Comparison of ENCODE assay signal across 8 mouse cellular contexts in the genomic region with DNA sequence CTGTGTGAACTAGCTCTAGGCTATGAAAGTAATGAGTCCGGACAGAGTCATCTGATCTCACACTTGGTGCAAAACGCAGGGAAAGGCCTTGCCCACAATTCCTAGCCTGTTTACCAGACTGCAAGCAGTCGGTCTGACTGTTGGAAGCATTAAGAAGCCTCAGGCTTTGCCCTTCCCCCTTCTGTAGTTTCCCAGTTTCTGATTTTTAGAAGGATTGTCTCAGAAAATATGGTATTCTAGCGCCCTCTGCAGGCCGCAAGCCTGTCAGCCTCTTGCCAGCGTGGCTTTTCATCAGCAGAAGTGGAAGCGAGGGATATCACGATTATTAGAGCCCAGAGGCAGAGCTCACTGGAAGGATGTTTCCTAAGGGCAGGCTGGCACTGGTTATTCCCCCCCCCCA.
A peak's percentile ranks its signal among the peaks of the same experiment; 100 is the strongest.
DNase-seq lines count a peak whose midpoint lies in the region; ATAC-seq and TF ChIP-seq lines count a peak whose summit lies in the region.

No protein-coding gene starts in this region.

- peak; percentile 77 for ATAC-seq in forebrain, postnatal 0 days
- ATAC-seq in lung, postnatal 0 days: peak; percentile 72

- no peak for TF ChIP-seq POLR2A in cerebellum, adult 2 months (IDR thresholded peaks at IDR 0.05; ENCODE audit: borderline replicate concordance, insufficient read depth, low read length)

- no peak overlapping the region for H3K4me2 ChIP-seq in forebrain, postnatal 0 days (ENCODE audit: low read depth)
- no peak overlapping the region for H3K4me2 ChIP-seq in lung, postnatal 0 days (replicated peaks; ENCODE audit: low read depth, low read length)

- DNase-seq in MN1 (ENCODE audit: low spot score): peak; percentile 61
- DNase-seq in cerebellum, adult 2 months: peak; percentile 77 to 81
- peak; percentile 92 for DNase-seq in forebrain, postnatal 0 days
- peak; percentile 90 for DNase-seq in heart, postnatal 4 days
- peak; percentile 85 to 87 for DNase-seq in layer of hippocampus, adult 2 months (ENCODE audit: low spot score in 2 of 2)
- peak; percentile 95 for DNase-seq in lung, postnatal 0 days (ENCODE audit: low spot score)
- peak; percentile 73 for DNase-seq in ovary, postnatal 36 days (ENCODE audit: low spot score)
- peak; percentile 75 to 76 for DNase-seq in thymus, postnatal 36 days

- H3K4me1 ChIP-seq in cerebellum, adult 2 months (ENCODE audit: control insufficient read depth, insufficient read depth, low read length): no peaks in the 10 kb centered on the region
- no peaks in the 10 kb centered on the region for H3K4me1 ChIP-seq in forebrain, postnatal 0 days (ENCODE audit: insufficient read depth)
- no peaks in the 10 kb centered on the region for H3K4me1 ChIP-seq in lung, postnatal 0 days (ENCODE audit: insufficient read depth, low read depth, low read length)

- no peak overlapping the region for H3K4me3 ChIP-seq in cerebellum, adult 2 months (replicated peaks; ENCODE audit: insufficient read depth, low read depth, low read length)
- no peak overlapping the region for H3K4me3 ChIP-seq in forebrain, postnatal 0 days (ENCODE audit: low read depth, low read length)
- H3K4me3 ChIP-seq in layer of hippocampus, adult 2 months: peak overlapping the region; percentile 26; the same call in 1 of the 2 replicates
- H3K4me3 ChIP-seq in lung, postnatal 0 days (ENCODE audit: low read depth, low read length): no peak overlapping the region

- 12% methylated on average over 8 of the region's 8 CpGs for WGBS in cerebellum, adult 2 months
- WGBS in forebrain, postnatal 0 days: under 1% methylated on average over 8 of the region's 8 CpGs
- WGBS in lung, postnatal 0 days: 5% methylated on average over 8 of the region's 8 CpGs

- H3K9ac ChIP-seq in forebrain, postnatal 0 days: no peak overlapping the region
- no peak overlapping the region for H3K9ac ChIP-seq in lung, postnatal 0 days (replicated peaks; ENCODE audit: low read depth)

- H3K27me3 ChIP-seq in cerebellum, adult 2 months (ENCODE audit: control insufficient read depth, insufficient read depth, low read length): no peaks in the 10 kb centered on the region
- H3K27me3 ChIP-seq in forebrain, postnatal 0 days (ENCODE audit: insufficient read depth, low read length): no peaks in the 10 kb centered on the region
- no peaks in the 10 kb centered on the region; the same call in 1 of the 2 replicates for H3K27me3 ChIP-seq in lung, postnatal 0 days (replicated peaks; ENCODE audit: insufficient read depth, low read length)

- TF ChIP-seq CTCF in cerebellum, adult 2 months (IDR thresholded peaks at IDR 0.05; ENCODE audit: borderline replicate concordance, insufficient read depth, low read depth, low read length): peak; percentile 76
- TF ChIP-seq CTCF in forebrain, postnatal 0 days (IDR thresholded peaks at IDR 0.05; ENCODE audit: low read depth): peak; percentile 89
- TF ChIP-seq CTCF in layer of hippocampus, adult 2 months (conservative IDR thresholded peaks at IDR 0.05): peak; percentile 95
- peak; percentile 90 for TF ChIP-seq CTCF in lung, postnatal 0 days (IDR thresholded peaks at IDR 0.05)

- peak; percentile 64 for TF ChIP-seq EP300 in lung, postnatal 0 days (IDR thresholded peaks at IDR 0.05)

- no peak overlapping the region for H3K27ac ChIP-seq in cerebellum, adult 2 months (ENCODE audit: insufficient read depth, low read length)
- H3K27ac ChIP-seq in forebrain, postnatal 0 days (ENCODE audit: low read depth, low read length): no peak overlapping the region
- H3K27ac ChIP-seq in layer of hippocampus, adult 2 months: no peak overlapping the region
- H3K27ac ChIP-seq in lung, postnatal 0 days (ENCODE audit: low read length): no peak overlapping the region

- H3K36me3 ChIP-seq in forebrain, postnatal 0 days (ENCODE audit: insufficient read depth): no peaks in the 10 kb centered on the region
- no peaks in the 10 kb centered on the region for H3K36me3 ChIP-seq in lung, postnatal 0 days (ENCODE audit: insufficient read depth, low read length)

- H3K9me3 ChIP-seq in forebrain, postnatal 0 days (ENCODE audit: low read length): no peaks in the 10 kb centered on the region
- no peaks in the 10 kb centered on the region for H3K9me3 ChIP-seq in lung, postnatal 0 days (ENCODE audit: low read length)
